Mouse (Mus musculus): ENCODE measurements at regions not wholly inside any gene's neighbourhood (a gene's known extent, or its start where the extent isn't known, plus 50 kb on each side); places are given as distances from the start of the nearest gene placed in this dataset.

DNA sequence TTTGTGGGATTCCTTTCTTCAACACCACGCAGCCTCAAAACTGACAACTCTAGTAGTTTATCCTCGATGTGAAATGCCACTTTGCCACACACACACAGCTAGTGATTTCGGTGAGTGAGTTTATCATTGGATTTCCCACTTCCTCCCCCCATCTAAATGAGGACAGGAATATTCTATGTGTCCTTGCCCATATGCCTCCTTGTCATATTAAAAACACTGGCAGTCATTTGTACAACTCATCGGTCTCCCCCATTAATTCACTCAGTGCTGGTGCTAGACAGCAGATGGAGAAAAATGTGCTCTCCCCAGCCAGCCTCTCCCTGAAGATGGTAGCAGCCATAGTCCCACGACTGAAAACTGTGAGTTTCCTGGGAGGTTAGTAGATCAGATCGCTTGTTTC lies 496.0 kb upstream of the Sox11 start:
- DNase-seq (ENCODE audit: low spot score in 2 of 2) = no peak

DNA sequence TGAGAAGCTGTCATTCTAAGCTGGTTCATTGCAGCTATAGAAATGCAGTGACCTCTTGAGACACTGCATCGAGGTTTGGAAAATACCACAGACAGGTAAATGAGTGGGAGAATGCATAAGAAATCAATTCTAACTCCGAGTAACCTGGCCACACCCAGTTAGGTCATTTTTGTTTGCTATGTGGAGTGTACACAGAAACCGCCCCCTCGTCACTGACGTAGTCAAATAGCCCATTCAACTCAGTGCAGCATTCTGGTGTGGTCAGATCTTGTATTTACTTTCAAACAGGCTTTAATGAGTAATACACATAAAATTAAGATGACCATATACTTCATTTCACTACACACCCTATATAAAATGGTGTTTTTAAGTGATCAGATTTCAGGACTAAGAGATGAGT lies 483.8 kb upstream of the Sox11 start:
- DNase-seq (ENCODE audit: low spot score in 2 of 2) = no peak

DNA sequence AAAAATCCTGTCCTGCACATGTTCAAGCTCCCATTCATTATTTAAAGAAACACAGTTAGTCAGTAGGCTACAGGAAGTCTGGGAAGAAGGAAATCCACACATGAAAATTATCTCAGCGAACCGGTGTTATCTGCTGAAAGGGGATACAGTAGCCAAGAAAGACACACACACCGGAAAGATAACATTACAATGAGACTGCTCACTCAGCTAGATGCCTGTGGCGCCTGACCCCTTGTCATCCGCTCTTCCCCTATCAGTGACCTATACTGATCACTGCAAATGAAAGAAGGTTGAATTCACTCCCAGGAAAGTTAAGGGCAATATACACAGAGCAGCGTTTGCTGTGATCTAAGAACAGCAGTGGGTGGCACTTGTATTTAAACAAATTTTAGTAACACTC lies 481.0 kb upstream of the Sox11 start:
- no peak for DNase-seq (ENCODE audit: low spot score in 2 of 2)

GRCm38 (mm10) chr12:27796642-27797041 lies 454.3 kb upstream of the Sox11 start:
- DNase-seq (ENCODE audit: low spot score in 2 of 2) = peak in 1 of 2 experiments; percentile 11

- no peak for DNase-seq (ENCODE audit: low spot score in 2 of 2)
Measured at GRCm38 (mm10) chr12:27786716-27787291, 444.4 kb upstream of the Sox11 start.

GRCm38 (mm10) chr12:27780801-27781200 lies 438.4 kb upstream of the Sox11 start:
- no peak for DNase-seq (ENCODE audit: low spot score in 2 of 2)

GRCm38 (mm10) chr12:27765948-27766347 lies 423.6 kb upstream of the Sox11 start:
- no peak for DNase-seq (ENCODE audit: low spot score in 2 of 2)

DNA sequence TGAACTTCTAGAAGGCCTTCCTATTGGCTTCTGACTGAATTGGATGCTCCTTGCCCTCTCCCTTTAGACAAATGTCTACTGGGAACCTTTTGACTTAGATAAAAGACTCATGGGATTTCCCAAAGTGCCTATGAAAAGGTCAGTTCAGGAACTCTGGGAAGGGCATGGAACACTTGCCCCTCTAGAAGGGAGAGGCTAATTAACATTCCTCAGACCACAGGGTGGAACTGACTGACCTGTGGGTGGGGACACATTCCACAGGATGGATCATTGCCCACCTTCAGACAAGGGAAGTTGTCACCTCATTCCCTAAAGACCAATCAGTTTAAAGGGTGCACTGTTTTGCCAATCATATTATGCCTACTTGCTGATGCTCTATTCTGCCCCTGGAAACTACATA lies 416.6 kb upstream of the Sox11 start:
- no peak for DNase-seq (ENCODE audit: low spot score in 2 of 2)

DNA sequence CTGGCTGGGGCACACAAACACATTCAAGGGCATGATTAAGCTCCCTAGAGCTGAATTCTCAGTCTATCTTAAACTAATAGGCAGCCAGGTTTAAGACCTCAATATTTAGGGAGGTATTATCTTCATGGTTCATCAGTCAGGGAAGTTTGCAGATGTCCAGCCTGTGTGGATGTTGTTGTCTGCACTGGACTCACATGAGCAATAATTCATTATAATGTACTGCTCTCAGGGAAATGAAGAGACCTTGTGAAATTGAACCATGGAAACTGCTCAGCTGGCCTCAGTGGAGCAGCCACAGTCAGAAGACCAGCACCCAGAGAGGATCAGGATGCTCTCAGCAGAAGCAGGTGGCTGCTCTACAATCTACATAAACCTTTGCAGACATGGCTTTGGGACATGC lies 415.3 kb upstream of the Sox11 start:
- DNase-seq (ENCODE audit: low spot score in 2 of 2) = no peak

- DNase-seq (ENCODE audit: low spot score in 2 of 2) = no peak
Measured at GRCm38 (mm10) chr12:27724619-27725200, 382.3 kb upstream of the Sox11 start.

DNA sequence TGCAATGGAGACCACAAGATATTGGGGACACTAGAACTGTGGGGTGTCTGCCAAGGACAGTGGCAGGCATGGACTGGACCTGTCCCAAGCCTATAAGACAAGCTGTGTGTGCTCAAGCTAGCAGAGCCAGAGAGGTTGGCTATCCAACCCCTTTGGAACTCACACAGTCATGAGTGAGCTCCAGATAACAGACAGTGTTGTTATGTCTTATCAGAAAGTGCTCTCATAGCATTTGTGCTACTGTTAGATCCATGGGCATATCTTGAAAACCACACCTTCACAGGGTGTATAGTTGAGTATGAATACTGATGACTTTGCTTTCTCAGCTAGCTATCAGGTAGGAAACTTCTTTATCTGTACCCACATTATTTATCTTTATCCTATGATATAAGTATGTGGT lies 338.1 kb upstream of the Sox11 start:
- no peak for DNase-seq (ENCODE audit: low spot score in 2 of 2)

GRCm38 (mm10) chr12:27673404-27673803 lies 331.0 kb upstream of the Sox11 start:
- DNase-seq (ENCODE audit: low spot score in 2 of 2) = no peak

DNA sequence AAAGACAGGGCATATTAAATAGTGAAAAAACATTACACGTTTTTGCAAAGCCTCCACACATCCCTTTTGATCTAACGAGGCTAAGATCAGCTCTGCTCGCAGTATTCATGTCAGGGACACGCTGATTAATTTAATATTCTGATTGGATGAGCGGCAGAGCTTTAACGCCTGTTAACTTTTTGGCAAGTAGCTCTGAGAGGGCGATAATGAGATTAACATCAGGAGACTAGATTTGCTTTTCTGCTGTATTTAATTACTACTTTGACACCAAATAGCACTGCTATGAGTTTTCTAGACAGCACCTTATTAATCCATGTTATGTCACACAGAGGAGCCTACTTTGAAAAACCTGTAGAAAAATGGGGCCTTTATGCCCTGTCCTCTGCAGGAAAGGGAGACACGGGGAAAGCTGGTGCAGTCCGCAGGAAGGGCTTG lies 328.3 kb upstream of the Sox11 start:
- no peak for DNase-seq (ENCODE audit: low spot score in 2 of 2)

- no peak for DNase-seq (ENCODE audit: low spot score in 2 of 2)
Measured at GRCm38 (mm10) chr12:27670190-27670589, 327.8 kb upstream of the Sox11 start.

DNA sequence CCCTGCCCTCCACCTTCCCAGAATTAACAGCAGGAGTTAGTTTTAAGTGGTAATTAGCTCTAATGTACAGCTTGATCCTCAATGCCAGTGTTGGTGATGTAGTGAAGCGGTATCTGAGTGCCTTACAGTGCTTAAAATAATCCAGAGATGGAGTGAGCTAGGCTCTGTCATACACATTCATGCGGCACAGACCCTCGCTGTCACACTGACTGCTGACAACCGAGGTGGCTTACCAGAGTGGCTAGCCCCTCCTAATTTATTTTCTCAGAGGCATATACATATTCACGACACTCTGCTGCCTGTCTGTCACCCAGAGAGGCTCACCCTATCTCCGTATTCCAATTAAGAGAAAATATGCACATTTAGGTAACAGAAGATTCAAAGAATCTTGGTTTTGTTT lies 327.2 kb upstream of the Sox11 start:
- no peak for DNase-seq (ENCODE audit: low spot score in 2 of 2)

- DNase-seq (ENCODE audit: low spot score in 2 of 2) = no peak
Measured at GRCm38 (mm10) chr12:27666456-27666855, 324.1 kb upstream of the Sox11 start.

GRCm38 (mm10) chr12:27663126-27663525 lies 320.8 kb upstream of the Sox11 start:
- DNase-seq (ENCODE audit: low spot score in 2 of 2) = no peak

GRCm38 (mm10) chr12:27662723-27663122 lies 320.3 kb upstream of the Sox11 start:
- no peak for DNase-seq (ENCODE audit: low spot score in 2 of 2)

GRCm38 (mm10) chr12:27657536-27657935 lies 315.2 kb upstream of the Sox11 start:
- peak; percentile 2 to 13 for DNase-seq (ENCODE audit: low spot score in 2 of 2)

- DNase-seq (ENCODE audit: low spot score in 2 of 2) = no peak
Measured at GRCm38 (mm10) chr12:27653541-27653940, 311.2 kb upstream of the Sox11 start.

GRCm38 (mm10) chr12:27648602-27649001 lies 306.2 kb upstream of the Sox11 start:
- no peak for DNase-seq (ENCODE audit: low spot score in 2 of 2)

GRCm38 (mm10) chr12:27646497-27647307 lies 304.3 kb upstream of the Sox11 start:
- no peak for DNase-seq (ENCODE audit: low spot score in 2 of 2)

GRCm38 (mm10) chr12:27619616-27620015 lies 277.2 kb upstream of the Sox11 start:
- no peak for DNase-seq (ENCODE audit: low spot score in 2 of 2)

Measured in heart, adult 9 months (tissue).